Mouse (Mus musculus): ENCODE measurements around the gene Lurap1.

DNA sequence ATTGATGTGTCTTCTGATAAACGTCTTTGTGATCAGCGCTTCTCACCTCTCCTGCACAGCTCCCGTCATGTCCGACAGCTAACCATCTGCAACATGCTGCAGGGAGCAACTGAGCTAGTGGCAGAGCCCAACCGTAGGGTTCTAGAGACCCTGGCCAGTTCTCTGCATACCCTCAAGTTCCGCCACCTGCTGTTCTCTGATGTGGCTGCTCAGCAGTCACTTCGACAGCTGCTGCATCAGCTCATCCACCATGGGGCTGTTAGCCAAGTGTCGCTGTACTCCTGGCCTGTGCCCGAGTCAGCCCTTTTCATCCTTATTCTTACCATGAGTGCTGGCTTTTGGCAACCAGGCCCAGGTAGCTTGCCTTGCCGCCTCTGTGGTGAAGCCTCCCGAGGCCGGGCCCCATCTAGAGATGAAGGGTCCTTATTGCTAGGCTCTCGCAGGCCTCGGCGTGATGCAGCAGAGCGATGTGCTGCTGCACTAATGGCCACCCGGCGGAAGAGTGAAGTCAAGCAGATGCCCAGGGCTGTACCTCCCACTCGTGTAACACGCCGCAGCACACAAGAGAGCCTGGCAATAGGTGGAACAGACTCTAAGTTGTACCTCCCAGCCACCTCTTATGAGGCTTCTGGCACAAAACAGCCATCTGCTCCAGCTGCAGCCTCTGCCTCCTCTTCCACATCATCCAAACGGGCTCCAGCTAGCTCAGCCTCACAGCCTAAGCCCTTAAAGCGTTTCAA is 62.5 kb downstream of the Lurap1 start:
- TF ChIP-seq CTCF (IDR thresholded peaks at IDR 0.05; ENCODE audit: borderline replicate concordance, insufficient read depth, low read length), result no peak
- TF ChIP-seq POLR2A (IDR thresholded peaks at IDR 0.05; ENCODE audit: low read depth, low read length), result no peak

All from embryonic fibroblast, embryonic 13.5 days (primary cell).